Mouse (Mus musculus) MEL (cell line): ENCODE measurements around the gene Cux1. TPM values are rescaled to one million over a fixed set of nuclear protein-coding genes. Genes with fewer than 3 reads are reported as not detected.
"Not testable (repeated sequence)": the region's sequence is repeated elsewhere in the genome, so short reads cannot be mapped to it uniquely, and the experiment has no call there.

Experiments used
- DNase-seq: peaks from one replicate; pipeline ENCODE4 v3.0.0; 2011; ENCODE audit warnings: low read depth, low spot score
- H3K27ac ChIP-seq: 2 replicates; pipeline ENCODE4 v1.5.1; 2012; ENCODE audit warnings: low read depth, mild to moderate bottlenecking, control low read depth, low read length, moderate library complexity; ENCODE audit not compliant: control insufficient read depth
- H3K27me3 ChIP-seq, 2 experiments: fragments of 150-350 bp in 1 of 2; sonication (generic) in 1 of 2; 2 replicates each; pipeline ENCODE4 v1.6.1; 2012; ENCODE audit warnings: low read length in 2 of 2, mild to moderate bottlenecking in 2 of 2, improper control_type of control experiment in 1 of 2, moderate library complexity in 1 of 2; ENCODE audit not compliant: insufficient read depth in 2 of 2, control insufficient read depth in 1 of 2
- H3K36me3 ChIP-seq, 2 experiments: 2 replicates each; pipeline ENCODE4 v1.6.1; 2012 to 2014; ENCODE audit warnings: low read length in 2 of 2, improper control_type of control experiment in 1 of 2, inconsistent platforms in 1 of 2, mild to moderate bottlenecking in 1 of 2; ENCODE audit not compliant: insufficient read depth in 2 of 2, control insufficient read depth in 1 of 2
- H3K4me1 ChIP-seq, 2 experiments: fragments of 150-350 bp in 1 of 2; sonication (generic) in 1 of 2; 2 replicates each; pipeline ENCODE4 v1.6.1; 2012; ENCODE audit warnings: low read length in 2 of 2, improper control_type of control experiment in 1 of 2, mild to moderate bottlenecking in 1 of 2; ENCODE audit not compliant: insufficient read depth in 2 of 2, control insufficient read depth in 1 of 2
- H3K4me3 ChIP-seq, 2 experiments: fragments of 150-350 bp in 1 of 2; sonication (generic) in 1 of 2; 2 replicates each; pipeline ENCODE4 v1.5.1; 2012; ENCODE audit warnings: low read depth in 2 of 2, low read length in 2 of 2, mild to moderate bottlenecking in 2 of 2, moderate library complexity in 2 of 2, control low read depth in 1 of 2, improper control_type of control experiment in 1 of 2; ENCODE audit not compliant: control insufficient read depth in 1 of 2, insufficient read depth in 1 of 2
- H3K79me2 ChIP-seq: 2 replicates; pipeline ENCODE4 v1.6.1; 2012; ENCODE audit warnings: mild to moderate bottlenecking, low read length, moderate library complexity; ENCODE audit not compliant: control insufficient read depth, poor library complexity, insufficient read depth
- H3K9ac ChIP-seq: 2 replicates; pipeline ENCODE4 v1.6.1; 2012; ENCODE audit warnings: low read depth, mild to moderate bottlenecking, control low read depth, low read length, moderate library complexity; ENCODE audit not compliant: control insufficient read depth, poor library complexity, severe bottlenecking
- H3K9me3 ChIP-seq: fragments of 150-350 bp; sonication (generic); replicated peaks from 2 replicates; pipeline ENCODE4 v1.6.1; 2012; ENCODE audit warnings: mild to moderate bottlenecking, low read length, improper control_type of control experiment, moderate library complexity; ENCODE audit not compliant: insufficient read depth
- CHD1 ChIP-seq: IDR thresholded peaks from 2 replicates; pipeline ENCODE4 v1.6.1; 2012; ENCODE audit warnings: low read depth, mild to moderate bottlenecking, inconsistent platforms, low read length, improper control_type of control experiment
- E2F4 ChIP-seq: IDR thresholded peaks from 2 replicates; pipeline ENCODE4 v1.6.1; 2011; ENCODE audit warnings: low read depth, low read length, improper control_type of control experiment, borderline replicate concordance
- ELF1 ChIP-seq: IDR thresholded peaks from 2 replicates; pipeline ENCODE4 v1.6.1; 2014; ENCODE audit warnings: low read depth, mild to moderate bottlenecking, inconsistent platforms, low read length, improper control_type of control experiment, moderate library complexity
- GABPA ChIP-seq: IDR thresholded peaks from 2 replicates; pipeline ENCODE4 v1.6.1; 2012; ENCODE audit warnings: low read depth, mild to moderate bottlenecking, inconsistent platforms, low read length, improper control_type of control experiment, moderate library complexity
- HCFC1 ChIP-seq: IDR thresholded peaks from 2 replicates; pipeline ENCODE4 v1.6.1; 2012; ENCODE audit warnings: low read depth, mild to moderate bottlenecking, inconsistent platforms, low read length, improper control_type of control experiment, moderate library complexity
- MEF2A ChIP-seq: IDR thresholded peaks from 2 replicates; pipeline ENCODE4 v1.6.1; 2014; ENCODE audit warnings: low read depth, mild to moderate bottlenecking, inconsistent platforms, low read length, improper control_type of control experiment; ENCODE audit not compliant: poor library complexity, insufficient replicate concordance, severe bottlenecking; ENCODE audit errors: extremely low read depth
- MXI1 ChIP-seq: IDR thresholded peaks from 2 replicates; pipeline ENCODE4 v1.6.1; 2011; ENCODE audit warnings: mild to moderate bottlenecking, low read depth, low read length, improper control_type of control experiment
- MYC ChIP-seq: IDR thresholded peaks from 2 replicates; pipeline ENCODE4 v1.6.1; 2011; ENCODE audit warnings: low read depth, mild to moderate bottlenecking, low read length, improper control_type of control experiment, moderate library complexity
- RAD21 ChIP-seq: IDR thresholded peaks from 2 replicates; pipeline ENCODE4 v1.6.1; 2011; ENCODE audit warnings: mild to moderate bottlenecking, low read depth, low read length, improper control_type of control experiment
- RCOR1 ChIP-seq: IDR thresholded peaks from 2 replicates; pipeline ENCODE4 v1.6.1; 2012; ENCODE audit warnings: low read depth, mild to moderate bottlenecking, inconsistent platforms, low read length, improper control_type of control experiment
- USF1 ChIP-seq: IDR thresholded peaks from 2 replicates; pipeline ENCODE4 v1.6.1; 2014; ENCODE audit warnings: low read depth, mild to moderate bottlenecking, inconsistent platforms, low read length, improper control_type of control experiment, moderate library complexity
- ZKSCAN1 ChIP-seq: IDR thresholded peaks from 2 replicates; pipeline ENCODE4 v1.6.1; 2012; ENCODE audit warnings: low read depth, mild to moderate bottlenecking, inconsistent platforms, low read length, improper control_type of control experiment, moderate library complexity
- ZNF384 ChIP-seq: IDR thresholded peaks from 2 replicates; pipeline ENCODE4 v1.6.1; 2012; ENCODE audit warnings: low read depth, mild to moderate bottlenecking, inconsistent platforms, low read length, improper control_type of control experiment
- polyA plus RNA-seq, 2 experiments: library from polyadenylated mRNA; stranded (reverse) in 1 of 2; unstranded in 1 of 2; fragments of >175 nt in 1 of 2; fragments of >200 nt in 1 of 2; gene quantifications; 2 replicates each; pipeline versions ENCODE4 v1.2.1 to v1.2.4; 2012; ENCODE audit warnings: low replicate concordance in 2 of 2, low read depth in 1 of 2; ENCODE audit not compliant: insufficient read length in 2 of 2, insufficient read depth in 1 of 2, missing spikeins in 1 of 2
- total RNA-seq: library from RNA; depleted of rRNA; stranded (reverse); fragments of 300-350 nt; gene quantifications from 2 replicates; pipeline ENCODE4 v1.2.3, GENCODE M21; 2012

Gene Cux1
- total and polyA plus RNA-seq, 3 experiments: 71.1 to 104 TPM; not detected in 1

- Histone ChIP-seq H3K9me3 (no peaks in the 10 kb centered on the region), H3K27ac (no peak overlapping the region), H3K4me3 (no peak overlapping the region), H3K79me2 (peaks cover 8% of the 10 kb centered on the region; the same call in 1 of the 2 replicates), H3K36me3 (peaks cover 4 to 16% of the 10 kb centered on the region in 2 experiments; a peak in 3 of 4 replicates), H3K9ac (no peak overlapping the region), H3K4me1 (peaks cover 0 to 4% of the 10 kb centered on the region in 2 experiments; a peak in 1 of 4 replicates), H3K27me3 (no peaks in the 10 kb centered on the region)
- no peak for DNase-seq
- TF ChIP-seq MXI1 (no peak), USF1 (no peak)
Measured at GRCm38 (mm10) chr5:136474086-136474485, 93.2 kb downstream of the Cux1 start.

- H3K36me3 ChIP-seq: peaks cover 4 to 12% of the 10 kb centered on the region in 2 experiments; a peak in 3 of 4 replicates
- H3K27me3 ChIP-seq: no peaks in the 10 kb centered on the region
- peaks cover 0 to 11% of the 10 kb centered on the region in 2 experiments; a peak in 3 of 4 replicates for H3K4me1 ChIP-seq
- H3K79me2 ChIP-seq: peaks cover 9% of the 10 kb centered on the region; the same call in 1 of the 2 replicates
- no peak overlapping the region for H3K4me3 ChIP-seq
- H3K27ac ChIP-seq: no peak overlapping the region
- no peak for DNase-seq
- no peak overlapping the region for H3K9ac ChIP-seq
- TF ChIP-seq RAD21 (no peak), CHD1 (no peak), RCOR1 (no peak), MXI1 (no peak), ZNF384 (no peak), ELF1 (no peak), GABPA (no peak), MEF2A (no peak), E2F4 (no peak), ZKSCAN1 (no peak), MYC (no peak)
- no peaks in the 10 kb centered on the region for H3K9me3 ChIP-seq
Measured at GRCm38 (mm10) chr5:136473337-136473736, 94.0 kb downstream of the Cux1 start.

GRCm38 (mm10) chr5:136472846-136473245 is 94.4 kb downstream of the Cux1 start:
- no peak for TF ChIP-seq HCFC1
- H3K4me1 ChIP-seq: peaks cover 0 to 13% of the 10 kb centered on the region in 2 experiments

GRCm38 (mm10) chr5:136470985-136471735 is 96.1 kb downstream of the Cux1 start:
- not testable (repeated sequence) for H3K9ac ChIP-seq, H3K4me3 ChIP-seq, H3K79me2 ChIP-seq, H3K27ac ChIP-seq, DNase-seq, H3K27me3 ChIP-seq, H3K9me3 ChIP-seq
- Histone ChIP-seq H3K36me3 (peaks cover 6 to 20% of the 10 kb centered on the region in 2 experiments; a peak in 3 of 4 replicates), H3K4me1 (peaks cover 0 to 13% of the 10 kb centered on the region in 2 experiments)

More at GRCm38 (mm10) chr5:136472846-136473245, 94.4 kb downstream of the Cux1 start:
- no peak overlapping the region for H3K9ac ChIP-seq
- DNase-seq: no peak
- no peak overlapping the region for H3K4me3 ChIP-seq
- H3K27me3 ChIP-seq: no peaks in the 10 kb centered on the region
- H3K79me2 ChIP-seq: peaks cover 9% of the 10 kb centered on the region; the same call in 1 of the 2 replicates
- peaks cover 4 to 16% of the 10 kb centered on the region in 2 experiments; a peak in 3 of 4 replicates for H3K36me3 ChIP-seq
- H3K9me3 ChIP-seq: no peaks in the 10 kb centered on the region
- H3K27ac ChIP-seq: no peak overlapping the region
